Mouse (Mus musculus) lung, embryonic 16.5 days (tissue): ENCODE data around the gene Ly75. TPM values are rescaled to one million over a fixed set of nuclear protein-coding genes. Genes with fewer than 3 reads are reported as not detected.
A peak's percentile ranks its signal among the peaks of the same experiment; 100 is the strongest.

Source experiments
- ATAC-seq: fragments of 200-750 bp; cut with Nextera tagmentation; 2 replicates; pipeline ENCODE4 v1.8.0; 2017; ENCODE audit warnings: low read depth, mild to moderate bottlenecking, moderate library complexity
- H3K27ac ChIP-seq: fragments of 300-500 bp; sonication (generic); 2 replicates; pipeline ENCODE4 v1.5.1; 2014; ENCODE audit warnings: mild to moderate bottlenecking, control low read depth, low read length
- H3K27me3 ChIP-seq: fragments of 300-500 bp; sonication (generic); 2 replicates; pipeline ENCODE4 v1.6.1; 2014; ENCODE audit warnings: low read depth, low read length, mixed read lengths; ENCODE audit not compliant: control insufficient read depth, insufficient read depth
- H3K36me3 ChIP-seq: fragments of 300-500 bp; sonication (generic); 2 replicates; pipeline ENCODE4 v1.6.1; 2014; ENCODE audit warnings: low read length; ENCODE audit not compliant: control insufficient read depth, insufficient read depth
- H3K4me1 ChIP-seq: fragments of 300-500 bp; sonication (generic); replicated peaks from 2 replicates; pipeline ENCODE4 v1.6.1; 2014; ENCODE audit warnings: low read length, mixed read lengths; ENCODE audit not compliant: control insufficient read depth, insufficient read depth
- H3K4me2 ChIP-seq: fragments of 300-500 bp; sonication (generic); 2 replicates; pipeline ENCODE4 v1.6.1; 2014; ENCODE audit warnings: low read depth, low read length, control low read depth
- H3K4me3 ChIP-seq: fragments of 300-500 bp; sonication (generic); 2 replicates; pipeline ENCODE4 v1.5.1; 2014; ENCODE audit warnings: mild to moderate bottlenecking, low read length, control low read depth
- H3K9ac ChIP-seq: fragments of 300-500 bp; sonication (generic); 2 replicates; pipeline ENCODE4 v1.6.1; 2014; ENCODE audit warnings: low read length, control low read depth
- H3K9me3 ChIP-seq: fragments of 300-500 bp; sonication (generic); 2 replicates; pipeline ENCODE4 v1.6.1; 2016; ENCODE audit warnings: low read length; ENCODE audit not compliant: control insufficient read depth
- WGBS: fragments of 180-500 bp; shearing (Covaris S2); extraction: QIAGEN DNeasy Blood & Tissue Kit; methylation state at CpG from one replicate; pipeline ENCODE4 v1.1.7; 2014; 5-methylcytosine and 5-hydroxymethylcytosine counted together
- polyA plus RNA-seq: library from polyadenylated mRNA; unstranded; fragments of >200 nt; fragmentation: Nextera tagmentation; extraction: Ambion mirVana; gene quantifications from 2 replicates; pipeline ENCODE4 v1.2.1, GENCODE M21; 2015

Ly75 gene
- polyA plus RNA-seq, 1 experiment from 2014 or later = 1.9 TPM

DNA sequence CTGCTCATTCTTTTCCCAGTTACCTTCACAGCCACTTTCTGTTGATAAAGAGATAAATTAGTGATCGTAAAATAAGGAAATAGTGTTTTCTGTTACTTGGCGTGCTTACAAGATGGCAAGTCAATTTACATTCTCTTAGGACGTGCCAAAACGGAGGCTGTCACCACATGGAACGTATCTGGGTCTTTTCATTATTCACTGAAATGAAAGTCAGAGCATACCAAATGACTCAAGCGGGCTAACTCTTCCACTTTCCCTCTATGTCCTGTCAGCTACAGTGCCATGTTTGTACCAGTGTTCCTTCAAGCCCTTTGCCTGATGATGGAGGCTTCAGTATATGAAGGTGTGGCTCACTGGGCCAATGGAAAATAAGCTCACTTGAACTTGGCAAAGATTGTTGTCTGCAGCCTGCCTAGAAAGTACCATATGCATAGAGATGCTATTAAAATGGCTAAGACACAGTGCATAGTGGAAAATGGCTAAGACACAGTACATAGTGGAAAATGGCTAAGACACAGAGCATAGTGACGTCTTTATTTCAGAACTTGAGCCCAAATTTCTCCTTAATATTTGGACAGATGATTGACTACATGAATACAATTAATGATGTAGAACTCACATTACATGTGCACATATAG, 17.8 kb downstream of the Ly75 start:
- WGBS = 66% methylated on average over 7 of the region's 7 CpGs
- H3K4me1 ChIP-seq = no peaks in the 10 kb centered on the region
- H3K9me3 ChIP-seq = no peaks in the 10 kb centered on the region
- no peak overlapping the region for H3K4me2 ChIP-seq
- no peaks in the 10 kb centered on the region for H3K27me3 ChIP-seq
- H3K4me3 ChIP-seq = no peak overlapping the region
- H3K9ac ChIP-seq = no peak overlapping the region
- no peak overlapping the region for H3K27ac ChIP-seq
- no peak for ATAC-seq
- no peaks in the 10 kb centered on the region for H3K36me3 ChIP-seq

DNA sequence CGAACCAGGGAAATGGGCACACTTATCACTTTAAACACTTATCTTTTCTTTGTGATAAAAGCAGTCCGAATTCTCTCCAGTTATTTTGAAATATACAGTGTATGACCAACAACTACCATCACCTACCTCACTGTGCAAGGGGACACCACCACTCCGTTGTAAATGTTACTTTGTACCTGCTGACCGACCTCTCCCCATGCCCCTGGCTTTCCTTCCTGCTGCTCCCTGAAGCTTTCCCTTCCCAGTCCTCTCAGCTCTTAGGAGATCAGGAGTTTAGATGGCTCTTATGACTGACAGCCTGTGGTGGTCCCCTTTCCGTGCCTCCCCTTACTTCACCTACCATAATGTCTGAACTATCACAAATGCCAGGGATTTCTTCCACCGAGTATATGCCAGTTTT, 21.0 kb downstream of the Ly75 start:
- ATAC-seq = no peak
- no peak overlapping the region for H3K4me2 ChIP-seq
- H3K36me3 ChIP-seq = no peaks in the 10 kb centered on the region
- H3K27me3 ChIP-seq = no peaks in the 10 kb centered on the region
- no peak overlapping the region for H3K27ac ChIP-seq
- WGBS = 86% methylated on average over 6 of the region's 6 CpGs
- no peaks in the 10 kb centered on the region for H3K4me1 ChIP-seq
- no peaks in the 10 kb centered on the region for H3K9me3 ChIP-seq
- no peak overlapping the region for H3K4me3 ChIP-seq
- H3K9ac ChIP-seq = no peak overlapping the region

DNA sequence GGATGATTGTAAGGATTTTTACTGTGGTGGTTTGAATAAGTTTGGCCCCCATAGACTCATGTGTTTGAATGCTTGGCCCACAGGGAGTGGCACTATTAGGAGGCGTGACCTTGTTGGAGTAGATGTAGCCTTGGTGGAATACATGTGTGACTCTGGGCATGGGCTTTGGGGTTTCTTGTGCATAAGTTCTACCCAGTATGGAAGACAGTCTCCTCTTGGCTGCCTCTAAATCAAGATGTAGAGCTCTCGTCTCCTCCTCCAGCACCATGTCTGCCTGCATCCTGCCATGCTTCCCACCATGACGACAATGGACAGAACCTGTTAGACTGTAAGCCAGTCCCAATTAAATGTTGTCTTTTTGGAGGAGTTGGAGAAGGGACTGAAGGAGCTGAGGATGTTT, 23.3 kb downstream of the Ly75 start:
- no peaks in the 10 kb centered on the region for H3K9me3 ChIP-seq
- no peak overlapping the region for H3K4me2 ChIP-seq
- H3K36me3 ChIP-seq = no peaks in the 10 kb centered on the region
- H3K27ac ChIP-seq = no peak overlapping the region
- no peak for ATAC-seq
- no peaks in the 10 kb centered on the region for H3K27me3 ChIP-seq
- WGBS = 90% methylated on average over 3 of the region's 3 CpGs
- H3K9ac ChIP-seq = no peak overlapping the region
- H3K4me1 ChIP-seq = 0 out of 2 replicates have a peak, but pooled peaks cover 2% of the 10 kb centered on the region
- H3K4me3 ChIP-seq = no peak overlapping the region

DNA sequence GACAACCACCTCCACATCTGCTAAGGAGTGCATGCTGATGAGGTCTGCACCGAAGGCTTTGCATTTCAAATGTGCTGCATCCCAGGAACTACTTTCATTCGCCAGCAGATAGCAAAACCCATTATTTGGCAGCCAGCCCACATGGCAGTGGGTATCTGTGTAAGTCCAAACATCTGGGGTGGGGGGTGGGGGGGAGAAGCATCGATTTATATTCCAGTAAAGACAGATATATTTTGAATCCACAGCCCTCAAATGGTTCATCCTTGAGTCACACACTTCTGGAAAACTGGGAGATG, 27.8 kb downstream of the Ly75 start:
- peak overlapping the region; percentile 29 for H3K4me3 ChIP-seq
- H3K4me1 ChIP-seq = 0 out of 2 replicates have a peak, but pooled peaks cover 2% of the 10 kb centered on the region
- ATAC-seq = peak; percentile 17; the same call in 1 of the 2 replicates
- no peaks in the 10 kb centered on the region for H3K9me3 ChIP-seq
- H3K27ac ChIP-seq = no peak overlapping the region
- no peaks in the 10 kb centered on the region for H3K27me3 ChIP-seq
- peak overlapping the region; percentile 44 for H3K4me2 ChIP-seq
- 20% methylated on average over 3 of the region's 3 CpGs for WGBS
- no peaks in the 10 kb centered on the region for H3K36me3 ChIP-seq
- no peak overlapping the region for H3K9ac ChIP-seq

DNA sequence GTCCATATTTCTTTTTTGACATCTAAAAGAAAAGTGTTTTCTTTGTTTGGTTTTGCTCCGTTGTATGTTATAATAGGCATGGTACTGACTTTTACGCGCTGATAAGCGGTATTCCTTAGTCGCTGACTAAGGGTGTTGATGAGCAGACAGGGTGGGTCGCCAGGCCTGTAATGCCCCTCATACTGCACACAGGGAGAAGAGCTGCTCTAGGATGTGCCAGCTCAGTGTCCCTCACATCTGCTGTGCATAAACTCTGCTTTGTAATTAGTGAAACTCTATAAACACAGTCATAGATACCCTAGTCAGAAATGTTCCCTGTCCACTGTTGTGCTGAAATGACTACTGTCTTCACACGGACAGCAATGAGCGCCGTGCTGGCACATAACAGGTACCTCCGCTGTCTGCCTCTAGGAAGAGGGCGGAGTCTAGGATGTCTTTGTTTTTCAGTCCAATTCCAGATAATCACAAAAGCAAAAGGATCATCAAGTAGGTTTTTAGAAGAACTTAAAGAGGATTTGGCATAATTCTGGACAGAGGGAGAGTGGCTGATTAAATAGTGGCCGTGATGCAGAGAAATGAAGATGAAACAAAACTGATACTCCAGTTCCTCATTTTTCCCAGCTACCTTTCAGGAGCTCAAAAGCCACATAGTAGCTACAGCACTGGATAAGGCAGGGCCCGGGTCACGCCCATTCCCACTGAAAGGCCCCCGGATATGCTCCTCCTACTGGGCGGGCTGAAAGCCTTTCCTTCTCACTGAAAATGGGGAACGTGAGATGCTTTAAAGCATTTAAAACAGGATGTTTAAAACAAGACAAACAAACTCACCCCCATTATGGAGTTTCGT, 28.3 kb downstream of the Ly75 start:
- WGBS = 46% methylated on average over 18 of the region's 18 CpGs
- H3K4me1 ChIP-seq = 0 out of 2 replicates have a peak, but pooled peaks cover 2% of the 10 kb centered on the region
- H3K4me3 ChIP-seq = peak overlapping the region; percentile 29

DNA sequence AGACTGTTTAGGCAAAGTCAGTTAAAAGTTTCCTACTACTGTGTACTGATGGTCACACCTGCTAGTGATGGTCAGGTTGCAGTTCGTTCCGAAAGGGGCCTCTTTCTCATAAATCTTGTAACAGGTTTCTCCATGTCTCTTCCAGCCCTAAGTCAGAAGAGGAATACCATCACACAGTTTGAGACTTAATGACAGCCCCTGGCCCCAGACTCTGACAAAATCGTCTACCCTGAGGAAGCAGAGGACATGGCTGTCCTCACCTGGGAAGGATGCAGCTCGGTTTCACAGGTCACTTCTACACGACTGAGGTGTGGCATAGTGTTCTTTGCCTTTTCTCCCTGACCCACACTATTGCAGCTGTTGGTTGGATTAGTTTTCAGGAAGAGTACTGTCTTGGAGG, 30.8 kb downstream of the Ly75 start:
- ATAC-seq = no peak
- WGBS = 78% methylated on average over 5 of the region's 5 CpGs
- H3K4me2 ChIP-seq = no peak overlapping the region
- H3K27me3 ChIP-seq = no peaks in the 10 kb centered on the region
- no peak overlapping the region for H3K9ac ChIP-seq
- H3K27ac ChIP-seq = no peak overlapping the region
- H3K36me3 ChIP-seq = no peaks in the 10 kb centered on the region
- H3K4me1 ChIP-seq = 0 out of 2 replicates have a peak, but pooled peaks cover 2% of the 10 kb centered on the region
- H3K9me3 ChIP-seq = no peaks in the 10 kb centered on the region
- no peak overlapping the region for H3K4me3 ChIP-seq

More for the DNA sequence above, 28.3 kb downstream of the Ly75 start:
- peak overlapping the region; percentile 44 for H3K4me2 ChIP-seq
- H3K27me3 ChIP-seq = no peaks in the 10 kb centered on the region
- no peaks in the 10 kb centered on the region for H3K36me3 ChIP-seq
- H3K9ac ChIP-seq = no peak overlapping the region
- H3K27ac ChIP-seq = no peak overlapping the region
- no peaks in the 10 kb centered on the region for H3K9me3 ChIP-seq
- ATAC-seq = peak; percentile 68

DNA sequence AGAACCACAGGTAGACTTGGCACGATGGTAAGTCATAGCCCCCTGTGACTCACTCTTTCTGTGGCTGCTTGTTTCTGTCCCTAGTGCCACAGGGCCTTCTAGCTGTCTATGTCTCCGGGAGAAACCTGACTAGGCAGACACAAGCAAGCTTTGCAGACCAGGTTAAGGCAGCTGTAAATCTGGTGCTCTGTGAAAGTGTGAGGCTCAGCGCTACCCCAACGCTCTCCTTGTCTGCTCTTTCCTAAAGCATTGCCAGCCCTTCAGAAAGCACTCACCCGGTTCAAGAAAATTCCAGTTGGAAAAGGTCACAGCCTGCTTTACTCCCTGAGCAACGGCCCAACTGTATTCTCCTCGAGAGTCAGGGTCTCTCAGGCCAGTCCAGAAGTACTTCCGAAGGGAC, 31.3 kb downstream of the Ly75 start:
- WGBS = 64% methylated on average over 8 of the region's 8 CpGs
- H3K27ac ChIP-seq = no peak overlapping the region
- no peaks in the 10 kb centered on the region for H3K36me3 ChIP-seq
- H3K4me1 ChIP-seq = 0 out of 2 replicates have a peak, but pooled peaks cover 2% of the 10 kb centered on the region
- H3K9me3 ChIP-seq = no peaks in the 10 kb centered on the region
- ATAC-seq = peak; percentile 12; the same call in 1 of the 2 replicates
- no peak overlapping the region for H3K9ac ChIP-seq
- no peak overlapping the region for H3K4me3 ChIP-seq
- H3K27me3 ChIP-seq = no peaks in the 10 kb centered on the region
- H3K4me2 ChIP-seq = no peak overlapping the region

DNA sequence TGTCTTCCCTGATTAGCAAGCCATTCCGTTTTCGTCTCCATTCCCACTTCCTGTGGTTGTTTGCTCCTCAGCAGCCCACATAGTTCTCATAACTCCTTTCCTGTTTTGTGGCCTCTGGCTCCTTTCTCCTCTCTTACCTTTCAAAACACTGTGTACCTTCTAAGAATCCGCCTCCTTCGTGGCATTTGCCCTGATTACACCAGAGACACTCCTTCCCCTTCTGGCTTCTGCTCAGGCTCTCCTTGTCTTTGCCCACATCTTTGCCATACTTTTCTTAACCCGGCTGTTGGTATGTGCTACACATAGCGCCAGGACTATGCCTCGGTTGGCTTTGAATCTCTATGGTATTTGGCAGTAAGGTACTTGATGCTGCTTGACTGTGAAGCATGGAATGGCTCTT, 35.2 kb downstream of the Ly75 start:
- 72% methylated on average over 7 of the region's 7 CpGs for WGBS
- no peaks in the 10 kb centered on the region for H3K9me3 ChIP-seq
- no peak overlapping the region for H3K27ac ChIP-seq
- no peak overlapping the region for H3K4me3 ChIP-seq
- no peaks in the 10 kb centered on the region for H3K27me3 ChIP-seq
- no peak for ATAC-seq
- no peak overlapping the region for H3K9ac ChIP-seq
- H3K4me1 ChIP-seq = no peaks in the 10 kb centered on the region
- H3K36me3 ChIP-seq = no peaks in the 10 kb centered on the region
- no peak overlapping the region for H3K4me2 ChIP-seq

DNA sequence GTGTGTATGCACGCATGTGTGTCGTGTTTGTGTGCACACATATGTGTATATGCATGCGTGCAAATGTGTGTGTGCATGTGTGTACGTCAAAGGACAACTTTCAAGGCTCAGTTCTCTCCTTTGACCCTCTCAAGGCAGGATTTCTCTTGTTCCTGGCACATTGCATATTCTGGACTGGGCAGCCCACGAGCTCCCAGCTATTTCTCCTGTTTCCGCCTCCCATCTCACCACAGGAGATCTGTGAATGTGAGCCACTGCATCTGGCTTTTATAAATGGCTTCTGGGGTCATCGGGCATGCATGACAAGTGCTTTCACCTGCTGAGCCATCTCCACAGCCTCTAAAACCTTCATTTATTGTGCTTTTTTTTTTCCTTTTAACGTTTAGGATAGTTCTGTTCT, 36.6 kb downstream of the Ly75 start:
- no peak for ATAC-seq
- no peak overlapping the region for H3K4me3 ChIP-seq
- 81% methylated on average over 8 of the region's 8 CpGs for WGBS
- H3K4me2 ChIP-seq = no peak overlapping the region
- no peaks in the 10 kb centered on the region for H3K9me3 ChIP-seq
- no peaks in the 10 kb centered on the region for H3K27me3 ChIP-seq
- no peaks in the 10 kb centered on the region for H3K4me1 ChIP-seq
- H3K36me3 ChIP-seq = no peaks in the 10 kb centered on the region
- H3K9ac ChIP-seq = no peak overlapping the region
- H3K27ac ChIP-seq = no peak overlapping the region
